Mouse (Mus musculus) heart, adult 2 months (tissue): ENCODE measurements around the gene S100a2.

Experiments
- CTCF ChIP-seq: fragments of 200-600 bp; IDR thresholded peaks from 2 replicates; pipeline ENCODE4 v1.8.1; 2022; ENCODE audit warnings: antibody characterized with exemption, mild to moderate bottlenecking, moderate library complexity
- EP300 ChIP-seq: fragments of 200-500 bp; IDR thresholded peaks from 2 replicates; pipeline ENCODE4 v1.6.1; 2011; ENCODE audit warnings: low read depth, low read length, control low read depth; ENCODE audit not compliant: insufficient read depth
- POLR2A ChIP-seq: fragments of 200-500 bp; IDR thresholded peaks from 2 replicates; pipeline ENCODE4 v1.6.1; 2011; ENCODE audit warnings: mild to moderate bottlenecking, low read depth, low read length, control low read depth; ENCODE audit not compliant: insufficient read depth

DNA sequence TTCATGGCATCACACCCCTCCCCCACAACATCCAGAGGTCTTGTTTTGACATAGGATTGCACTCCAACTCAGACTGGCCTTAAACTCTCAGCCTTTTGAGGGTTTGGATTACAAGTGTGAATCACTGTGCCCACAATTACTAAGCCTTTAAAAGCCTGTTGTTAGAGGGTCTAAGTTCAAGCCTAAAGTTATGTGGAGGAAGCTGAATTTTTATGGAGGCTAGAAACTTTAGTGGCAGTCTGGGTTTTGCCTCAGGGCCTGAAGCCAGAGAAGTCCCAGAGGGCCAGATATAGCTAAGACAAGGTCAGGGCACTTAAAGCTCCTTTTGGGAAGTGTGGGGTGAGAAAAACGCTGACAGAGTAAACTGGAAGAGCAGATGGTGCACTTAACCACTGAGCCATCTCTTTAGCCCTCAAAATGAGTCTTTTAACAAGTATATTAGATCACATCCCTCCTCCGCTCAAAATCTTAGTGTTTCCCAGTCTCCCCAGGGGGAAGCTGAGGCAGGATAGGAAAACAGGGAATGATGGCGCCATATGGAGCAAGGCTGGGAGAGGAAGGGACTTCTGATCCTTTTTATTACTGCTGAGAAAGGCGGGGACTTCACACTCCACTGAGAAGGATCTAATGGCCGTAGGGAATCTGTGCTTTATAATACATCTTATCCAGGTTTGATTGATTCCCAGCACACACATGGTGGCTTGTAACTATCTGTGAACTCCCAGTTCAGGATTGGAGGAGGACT is 40.2 kb upstream of the S100a2 start:
- TF ChIP-seq POLR2A (no peak), CTCF (no peak), EP300 (no peak)
